Mouse (Mus musculus): Measurements from ENCODE around the gene Cyb5d2.
"Not testable (repeated sequence)": the region's sequence is repeated elsewhere in the genome, so short reads cannot be mapped to it uniquely, and the experiment has no call there.

Cyb5d2 gene

DNA sequence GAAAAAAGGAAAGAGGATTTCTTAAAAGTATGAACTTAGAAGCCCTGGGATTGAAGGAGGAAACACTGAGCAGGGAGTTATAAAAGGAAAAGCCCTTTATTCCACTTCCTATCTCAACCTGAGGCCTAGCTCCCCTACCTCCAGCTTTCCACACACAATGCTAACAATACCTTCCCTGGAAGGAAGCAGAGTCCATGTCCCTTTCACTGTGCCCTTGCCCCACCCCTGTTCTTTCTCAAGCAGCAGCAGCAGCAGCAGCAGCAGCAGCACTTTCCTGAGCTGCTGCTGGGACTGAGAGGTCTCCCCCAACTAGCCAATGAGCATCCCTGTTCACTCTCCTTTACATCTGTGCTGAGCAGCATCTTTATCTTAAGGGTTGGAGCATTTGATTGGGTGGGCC, 17.0 kb downstream of the Cyb5d2 start:
- no peak for DNase-seq (ENCODE audit: low read depth, low spot score)

DNA sequence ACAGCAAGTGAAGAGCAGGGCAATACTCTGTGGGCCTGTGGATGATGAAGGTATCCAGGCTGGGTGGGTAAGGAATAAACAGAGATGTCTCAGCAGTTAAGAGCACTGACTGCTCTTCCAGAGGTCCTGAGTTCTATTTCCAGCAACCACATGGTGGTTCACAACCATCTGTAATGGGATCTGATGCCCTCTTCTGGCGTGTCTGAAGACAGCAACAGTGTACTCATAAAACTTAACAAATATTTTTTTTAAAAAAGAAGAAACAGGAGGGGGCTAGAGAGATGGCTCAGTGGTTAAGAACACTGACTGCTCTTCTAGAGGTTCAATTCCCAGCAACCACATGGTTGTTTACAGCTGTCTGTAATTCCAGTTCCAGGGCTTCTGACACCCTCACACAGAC, 23.3 kb downstream of the Cyb5d2 start:
- DNase-seq (ENCODE audit: low read depth, low spot score), result not testable (repeated sequence)

DNA sequence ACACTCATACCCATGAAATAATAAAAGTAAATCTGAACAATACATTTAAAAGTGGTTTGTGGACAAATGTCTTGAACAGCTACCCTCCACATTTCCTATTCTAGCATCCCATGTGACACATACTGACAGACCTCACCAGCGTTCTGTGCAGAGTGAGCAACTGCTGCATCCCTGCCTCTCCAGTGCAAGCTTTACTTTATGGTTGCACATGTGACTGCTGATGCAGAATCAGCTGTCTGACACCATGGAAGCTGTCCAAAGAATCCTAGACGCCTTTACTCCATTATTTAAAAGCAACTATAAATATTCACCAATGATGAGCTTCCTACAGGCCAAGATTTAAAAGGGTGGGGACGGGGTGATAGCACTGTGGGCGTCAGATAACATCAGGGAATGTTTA, 24.5 kb downstream of the Cyb5d2 start:
- no peak for DNase-seq (ENCODE audit: low read depth, low spot score)

DNA sequence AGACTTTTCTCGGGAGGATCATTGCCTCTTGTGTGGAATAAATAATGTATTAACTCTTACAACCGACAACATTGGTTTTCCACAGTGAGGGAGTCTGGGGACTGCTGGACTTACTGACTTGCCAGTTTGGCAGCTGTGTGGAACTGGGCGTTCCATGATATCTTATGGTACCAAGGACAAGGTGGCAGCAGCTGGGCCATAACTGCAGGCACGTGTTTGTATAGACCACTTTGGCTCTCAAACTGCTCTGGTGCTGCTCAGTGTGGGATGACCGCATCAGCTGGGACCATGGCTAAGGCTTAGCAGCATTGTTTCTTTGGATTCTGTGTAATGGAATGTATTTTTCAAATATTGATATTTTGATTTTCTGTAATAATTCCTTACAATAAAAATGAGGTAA, 25.1 kb downstream of the Cyb5d2 start:
- no peak for DNase-seq (ENCODE audit: low read depth, low spot score)

DNA sequence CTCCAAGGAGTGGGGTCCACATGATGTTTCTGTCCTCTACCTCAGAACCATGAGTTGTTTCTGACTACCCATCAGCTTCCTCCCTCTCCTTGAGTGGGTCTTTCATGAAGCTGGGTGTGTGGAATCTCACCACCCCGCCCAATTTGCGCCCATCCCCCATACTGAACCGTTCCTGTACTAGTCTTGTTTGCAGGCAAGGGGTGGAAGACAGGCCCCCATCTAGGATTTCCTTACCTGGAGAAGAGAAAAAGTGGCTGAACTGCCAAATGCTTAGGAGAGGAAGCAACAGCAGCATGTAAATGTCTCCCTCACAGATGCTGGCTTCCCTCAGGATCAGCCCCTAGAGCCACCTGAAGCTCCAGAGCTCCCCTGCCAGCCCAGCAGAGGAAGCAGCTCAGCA, 25.6 kb downstream of the Cyb5d2 start:
- no peak for DNase-seq (ENCODE audit: low read depth, low spot score)

DNA sequence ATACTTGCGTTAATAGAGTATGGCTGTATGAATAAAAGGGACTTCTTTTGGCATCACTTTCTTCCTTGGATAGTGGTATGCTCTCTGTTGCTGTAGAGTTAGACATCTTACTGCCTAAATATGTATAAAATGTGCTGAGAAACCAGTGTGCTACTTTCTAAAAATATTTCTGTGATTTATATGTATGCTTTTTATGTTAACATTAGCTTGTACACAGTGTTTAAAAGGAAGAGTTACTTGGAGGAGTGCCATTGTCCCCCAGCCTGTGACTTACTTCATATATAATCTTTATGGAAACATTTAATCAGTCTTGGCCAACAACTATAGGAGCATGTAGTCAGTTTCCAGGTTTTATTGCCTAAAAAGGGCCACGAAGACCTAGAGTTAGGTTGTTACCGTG, 26.9 kb downstream of the Cyb5d2 start:
- DNase-seq (ENCODE audit: low read depth, low spot score), result no peak

DNA sequence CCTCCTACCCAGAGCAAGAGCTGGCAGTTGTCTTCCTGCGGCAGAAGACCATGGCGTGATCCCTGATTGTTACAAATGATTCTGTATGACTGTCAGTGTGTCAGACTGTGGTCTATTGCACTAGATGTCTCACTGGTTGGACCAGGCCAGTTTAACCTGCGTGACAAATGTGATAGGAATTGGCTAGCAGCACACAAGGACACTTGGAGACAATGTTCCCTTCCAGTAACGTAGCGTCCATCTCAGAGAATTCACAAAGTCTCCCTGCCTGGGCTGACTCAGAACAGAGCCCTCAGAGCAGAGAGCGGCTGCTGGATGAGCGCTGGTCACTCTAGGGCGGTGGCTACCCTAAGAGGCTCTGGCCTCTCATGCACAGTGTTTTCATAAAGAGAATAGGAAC, 28.2 kb downstream of the Cyb5d2 start:
- DNase-seq (ENCODE audit: low read depth, low spot score), result no peak

DNA sequence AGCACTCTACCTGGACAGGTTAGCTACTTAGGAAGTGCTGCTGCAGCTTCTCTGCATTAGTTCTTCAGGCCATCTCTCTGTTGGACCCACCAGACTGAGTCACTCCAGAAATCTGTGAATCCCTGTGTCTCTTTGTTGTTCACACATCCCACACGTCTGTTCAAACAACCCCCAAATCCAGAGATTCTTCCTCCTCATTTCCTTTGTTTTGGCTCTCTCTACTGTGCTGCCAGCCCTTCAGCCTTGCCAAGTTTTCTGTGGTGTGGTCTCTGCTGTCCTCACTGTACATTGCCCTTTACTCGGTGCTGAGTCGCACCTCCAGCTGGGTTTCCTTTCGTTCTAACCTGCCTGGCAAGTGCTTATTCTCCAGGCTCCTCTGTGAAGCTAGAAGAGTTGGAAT, 31.7 kb downstream of the Cyb5d2 start:
- DNase-seq (ENCODE audit: low read depth, low spot score), result no peak

DNA sequence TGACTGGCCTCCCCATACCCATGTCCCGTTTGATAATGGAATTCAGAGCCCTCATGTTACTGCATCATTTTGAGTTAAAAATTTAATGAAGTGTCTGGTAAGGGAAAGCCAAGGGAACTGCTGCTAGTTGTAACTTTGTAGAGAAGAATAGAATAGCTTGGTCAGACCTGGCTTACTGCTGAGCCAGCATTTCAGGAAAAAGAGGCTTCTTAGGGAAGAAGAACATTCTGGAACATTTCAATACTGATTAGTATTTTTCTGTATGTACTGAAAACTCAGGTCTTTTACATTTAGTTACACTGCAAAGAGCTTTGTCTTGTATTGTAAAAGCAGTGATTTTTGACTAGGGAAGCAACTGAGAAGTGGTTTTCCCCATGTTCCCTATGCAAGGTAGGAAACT, 35.2 kb downstream of the Cyb5d2 start:
- DNase-seq (ENCODE audit: low read depth, low spot score), result no peak

DNA sequence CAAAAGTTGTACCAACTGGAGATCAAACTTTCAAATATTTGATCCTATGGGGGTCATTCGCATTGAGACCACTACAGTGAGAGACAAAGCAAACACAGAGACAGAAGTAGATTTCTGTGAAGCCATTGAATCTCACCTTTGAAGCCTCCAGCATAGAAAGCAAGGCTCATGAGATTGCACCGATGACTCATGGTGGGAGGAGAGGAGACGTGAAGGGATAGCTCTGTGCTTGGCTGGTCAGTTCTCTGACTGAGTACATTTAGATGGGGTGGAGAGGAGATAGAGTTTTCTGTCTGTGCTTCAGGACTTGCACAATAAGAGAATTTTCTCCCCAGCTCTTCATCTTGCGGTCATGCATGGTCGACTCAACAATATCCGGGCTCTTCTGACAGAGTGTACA, 36.4 kb downstream of the Cyb5d2 start:
- DNase-seq (ENCODE audit: low read depth, low spot score), result no peak

DNA sequence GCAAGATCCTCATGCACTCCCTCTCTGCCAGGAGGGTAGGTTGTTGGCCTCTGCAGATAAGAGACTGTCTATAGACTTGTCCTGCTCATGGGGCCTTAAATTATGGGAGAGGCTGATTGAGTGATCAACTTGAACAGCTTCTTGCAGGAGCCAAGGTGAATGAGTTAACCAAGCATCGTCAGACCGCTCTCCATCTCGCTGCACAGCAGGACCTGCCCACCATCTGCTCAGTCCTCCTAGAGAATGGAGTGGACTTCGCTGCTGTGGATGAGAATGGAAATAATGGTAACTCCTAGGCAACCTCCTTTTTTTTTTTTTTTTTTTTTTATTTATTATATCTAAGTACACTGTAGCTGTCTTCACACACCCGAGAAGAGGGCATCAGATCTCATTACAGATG, 37.6 kb downstream of the Cyb5d2 start:
- no peak for DNase-seq (ENCODE audit: low read depth, low spot score)

DNA sequence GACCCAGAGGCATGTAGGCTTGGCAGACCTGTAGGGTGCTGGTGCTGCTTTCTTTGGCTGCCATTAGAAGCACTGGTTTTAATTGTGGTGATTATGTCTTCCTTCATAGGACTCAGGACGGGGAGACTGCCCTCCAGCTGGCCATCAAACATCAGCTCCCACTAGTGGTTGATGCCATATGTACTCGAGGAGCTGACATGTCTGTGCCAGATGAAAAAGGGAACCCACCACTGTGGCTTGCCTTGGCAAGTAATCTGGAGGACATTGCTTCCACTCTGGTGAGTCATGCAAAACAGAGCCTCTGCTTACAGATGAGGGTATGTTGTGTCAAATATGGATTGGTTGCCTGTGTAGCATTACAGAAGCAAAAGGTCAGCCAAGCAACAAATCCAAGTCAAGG, 44.0 kb downstream of the Cyb5d2 start:
- DNase-seq (ENCODE audit: low read depth, low spot score), result no peak

DNA sequence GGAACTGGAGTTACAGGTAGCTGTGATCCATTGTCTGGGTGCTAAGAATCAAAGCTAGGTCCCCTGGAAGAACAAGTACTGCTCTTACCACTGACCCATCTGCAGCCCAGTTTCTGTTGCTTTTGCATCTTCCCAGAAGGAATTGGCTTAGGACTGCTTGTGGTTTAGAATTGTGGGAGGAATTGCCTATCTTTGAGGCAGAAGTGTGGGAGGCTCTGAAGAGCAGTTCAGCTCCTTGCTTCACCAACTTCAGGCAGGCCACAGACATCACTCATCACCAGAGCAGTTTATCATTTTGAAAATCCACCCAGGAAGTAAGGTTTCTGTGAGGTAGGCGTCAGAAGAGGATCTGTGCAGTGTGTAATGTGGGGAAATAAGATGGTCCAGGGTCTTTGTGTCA, 56.9 kb downstream of the Cyb5d2 start:
- no peak for DNase-seq (ENCODE audit: low read depth, low spot score)

DNA sequence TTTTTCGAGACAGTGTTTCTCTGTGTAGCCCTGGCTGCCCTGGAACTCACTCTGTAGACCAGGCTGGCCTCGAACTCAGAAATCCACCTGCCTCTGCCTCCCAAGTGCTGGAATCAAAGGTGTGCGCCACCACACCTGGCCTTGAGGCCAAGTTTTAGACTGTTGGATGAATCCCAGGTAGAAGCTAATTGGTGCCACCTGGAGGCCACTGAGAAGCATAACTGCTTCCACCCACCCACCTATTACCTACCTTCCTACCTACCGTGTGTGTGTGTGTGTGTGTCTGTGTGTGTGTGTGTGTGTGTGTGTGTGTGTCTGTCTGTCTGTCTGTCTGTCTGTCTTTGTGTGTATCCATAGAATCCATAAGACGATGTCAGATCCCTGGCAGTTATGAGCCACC, 58.4 kb downstream of the Cyb5d2 start:
- not testable (repeated sequence) for DNase-seq (ENCODE audit: low read depth, low spot score)

DNA sequence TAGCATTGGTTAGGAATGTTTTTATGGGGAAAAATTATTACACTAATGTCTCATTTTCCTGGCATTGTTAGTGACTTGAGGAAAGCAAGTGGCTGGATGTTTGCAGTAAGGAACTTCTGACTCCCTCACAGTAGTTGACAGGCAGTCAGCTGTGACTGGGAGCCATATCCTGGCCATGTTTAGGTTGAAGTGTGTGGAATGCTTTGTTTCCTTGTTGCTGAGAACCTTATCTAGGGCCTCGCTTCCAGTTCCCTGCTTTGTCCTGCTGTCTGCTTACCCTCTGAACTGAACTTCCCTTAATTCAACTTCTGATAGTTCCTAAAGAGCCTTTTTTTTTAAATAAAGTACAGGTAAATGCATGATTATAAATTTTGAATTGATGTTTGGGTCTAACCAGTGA, 59.6 kb downstream of the Cyb5d2 start:
- DNase-seq (ENCODE audit: low read depth, low spot score), result no peak

DNA sequence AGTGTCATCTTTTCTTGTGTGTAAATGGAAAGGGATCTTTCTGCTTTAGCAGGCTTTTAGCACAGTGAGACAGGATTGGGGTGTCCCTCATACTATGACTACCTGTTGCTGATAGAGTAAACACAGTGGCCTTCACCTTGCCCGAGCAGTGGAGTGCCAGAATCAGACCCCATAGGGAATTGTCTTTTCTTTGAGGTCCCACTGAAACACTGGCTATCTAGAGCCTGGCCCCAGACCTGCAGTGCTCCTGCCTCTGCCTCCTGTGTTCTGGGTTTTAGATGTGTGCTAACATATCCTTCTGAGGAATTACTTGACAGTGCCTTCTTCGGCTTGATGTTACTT, 60.5 kb downstream of the Cyb5d2 start:
- DNase-seq (ENCODE audit: low read depth, low spot score), result no peak

DNA sequence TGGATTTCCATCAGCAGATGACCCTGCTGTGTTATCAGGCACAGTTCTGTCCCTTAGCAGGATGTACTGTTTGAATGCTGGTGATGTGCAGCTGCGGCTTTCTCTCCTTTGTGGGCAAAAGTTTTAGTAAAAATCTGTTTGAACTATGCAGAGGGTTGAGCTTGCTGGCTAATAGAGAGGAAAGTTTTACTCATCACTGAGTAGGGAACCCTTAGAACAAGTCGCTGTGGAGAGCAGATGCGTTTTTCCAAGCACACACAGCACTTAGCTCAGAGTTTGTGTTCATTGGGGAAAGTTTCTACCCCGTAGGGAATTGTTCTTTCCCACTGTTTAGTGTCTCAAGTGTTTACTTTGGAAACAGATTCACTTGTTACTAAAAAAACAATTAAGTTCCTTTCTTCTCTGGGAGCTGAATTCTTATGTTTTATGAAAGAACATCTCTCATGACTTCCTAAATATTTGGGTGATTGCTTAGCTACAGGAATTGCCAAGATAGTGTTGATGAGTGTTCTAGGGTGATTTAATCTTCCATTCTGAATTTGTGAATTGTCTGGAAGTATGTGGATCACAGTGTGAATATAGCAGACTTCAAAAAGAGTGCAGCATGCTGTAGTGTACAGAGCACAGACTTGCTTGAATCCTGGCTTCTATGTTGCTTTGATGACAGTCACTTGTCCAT, 61.0 kb downstream of the Cyb5d2 start:
- no peak for DNase-seq (ENCODE audit: low read depth, low spot score)

DNA sequence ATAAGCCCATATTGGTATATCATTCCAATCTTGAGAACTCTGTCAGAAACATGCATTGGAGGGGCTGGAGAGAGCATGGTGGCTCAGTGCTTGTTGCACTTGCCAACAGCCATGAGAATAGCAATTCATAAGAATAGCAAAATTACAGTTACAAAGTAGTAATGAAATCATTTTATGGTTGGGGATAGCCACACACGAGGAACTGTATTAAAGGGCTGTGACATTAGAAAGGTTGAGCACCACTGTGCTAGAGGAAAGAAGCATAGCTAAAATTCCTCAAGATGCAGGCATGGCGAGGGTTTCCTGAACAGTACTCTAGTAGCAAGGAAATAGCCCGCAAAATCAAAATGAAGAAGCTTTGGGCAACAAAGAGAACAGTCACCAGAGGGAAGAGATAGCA, 62.2 kb downstream of the Cyb5d2 start:
- DNase-seq (ENCODE audit: low read depth, low spot score), result no peak

Measured in embryo, embryonic 11.5 days (tissue).